Mouse (Mus musculus): ENCODE results near the gene Mfng. TPM values are rescaled to one million over a fixed set of nuclear protein-coding genes. Genes with fewer than 3 reads are reported as not detected.

Mfng gene
- polyA plus RNA-seq, 1 experiment: 97.5 TPM

DNA sequence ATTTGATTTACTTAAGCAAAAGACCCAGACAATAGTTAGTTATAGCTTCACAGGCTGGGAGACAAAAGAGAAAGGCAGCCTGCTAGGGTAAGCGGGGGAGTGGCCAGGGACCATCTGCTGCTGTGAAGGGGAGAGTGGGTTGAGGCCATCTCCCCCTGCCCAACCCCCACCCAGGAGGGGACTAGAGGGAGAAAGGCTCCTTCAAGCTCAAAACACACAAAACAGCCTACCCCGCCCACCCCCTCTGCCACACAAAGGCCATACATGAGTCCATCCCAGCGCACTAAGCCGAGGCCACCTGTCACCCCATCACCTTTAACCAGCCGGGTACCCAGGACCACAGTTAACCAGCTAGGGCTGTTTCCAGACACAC lies 2.3 kb downstream of the Mfng start:
- Histone ChIP-seq H3K4me1 (replicated peaks; ENCODE audit: control insufficient read depth, insufficient read depth, low read length) (peaks cover 29% of the 10 kb centered on the region), H3K4me3 (ENCODE audit: control insufficient read depth, insufficient read depth, low read length) (peak overlapping the region; percentile 59), H3K27ac (ENCODE audit: control insufficient read depth, insufficient read depth, low read length) (peak overlapping the region; percentile 81), H3K27me3 (ENCODE audit: control insufficient read depth, insufficient read depth, low read length) (no peaks in the 10 kb centered on the region), H3K36me3 (ENCODE audit: control insufficient read depth, insufficient read depth, low read length) (no peaks in the 10 kb centered on the region; the same call in 1 of the 2 replicates)
- DNase-seq: peak; percentile 49
- TF ChIP-seq CTCF (IDR thresholded peaks at IDR 0.05; ENCODE audit: borderline replicate concordance, control insufficient read depth, extremely low read depth, insufficient read depth, low read length, poor library complexity) (no peak), POLR2A (IDR thresholded peaks at IDR 0.05; ENCODE audit: control insufficient read depth, extremely low read depth, insufficient read depth, low read length, poor library complexity) (no peak)
- 15% methylated on average over 5 of the region's 5 CpGs for WGBS

GRCm38 (mm10) chr15:78770234-78770982 lies 2.9 kb downstream of the Mfng start:
- no peak for TF ChIP-seq CTCF (IDR thresholded peaks at IDR 0.05; ENCODE audit: borderline replicate concordance, control insufficient read depth, extremely low read depth, insufficient read depth, low read length, poor library complexity)
- no peak for TF ChIP-seq POLR2A (IDR thresholded peaks at IDR 0.05; ENCODE audit: control insufficient read depth, extremely low read depth, insufficient read depth, low read length, poor library complexity)
- DNase-seq: no peak
- H3K4me1 ChIP-seq (replicated peaks; ENCODE audit: control insufficient read depth, insufficient read depth, low read length): peaks cover 29% of the 10 kb centered on the region
- H3K27ac ChIP-seq (ENCODE audit: control insufficient read depth, insufficient read depth, low read length): peak overlapping the region; percentile 31; the same call in 1 of the 2 replicates
- no peak overlapping the region for H3K4me3 ChIP-seq (ENCODE audit: control insufficient read depth, insufficient read depth, low read length)
- H3K36me3 ChIP-seq (ENCODE audit: control insufficient read depth, insufficient read depth, low read length): no peaks in the 10 kb centered on the region; the same call in 1 of the 2 replicates
- H3K27me3 ChIP-seq (ENCODE audit: control insufficient read depth, insufficient read depth, low read length): no peaks in the 10 kb centered on the region
- WGBS: 56% methylated on average over 9 of the region's 9 CpGs

DNA sequence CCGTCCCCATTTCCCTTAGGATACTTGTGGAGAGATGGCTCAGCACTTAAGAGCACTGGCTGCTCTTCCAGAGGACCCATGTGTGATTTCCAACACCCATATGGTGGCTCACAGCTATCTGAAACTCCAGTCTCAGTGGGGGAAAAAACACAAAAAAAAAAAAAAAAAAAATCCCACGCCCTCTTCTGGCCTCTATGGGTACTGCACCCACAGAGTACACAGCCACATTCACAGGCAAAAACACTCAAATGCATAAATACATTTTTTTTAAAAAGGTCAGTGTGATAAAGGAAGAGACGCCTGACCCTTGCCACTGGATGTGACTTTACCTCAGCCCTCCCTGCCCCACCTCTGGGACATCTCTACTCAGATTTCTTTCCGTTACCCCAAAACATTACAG lies 4.2 kb downstream of the Mfng start:
- WGBS: 92% methylated on average over 4 of the region's 4 CpGs
- DNase-seq: no peak
- Histone ChIP-seq H3K27ac (ENCODE audit: control insufficient read depth, insufficient read depth, low read length) (no peak overlapping the region), H3K4me3 (ENCODE audit: control insufficient read depth, insufficient read depth, low read length) (no peak overlapping the region), H3K27me3 (ENCODE audit: control insufficient read depth, insufficient read depth, low read length) (no peaks in the 10 kb centered on the region), H3K4me1 (replicated peaks; ENCODE audit: control insufficient read depth, insufficient read depth, low read length) (peaks cover 29% of the 10 kb centered on the region), H3K36me3 (ENCODE audit: control insufficient read depth, insufficient read depth, low read length) (no peaks in the 10 kb centered on the region; the same call in 1 of the 2 replicates)
- TF ChIP-seq POLR2A (IDR thresholded peaks at IDR 0.05; ENCODE audit: control insufficient read depth, extremely low read depth, insufficient read depth, low read length, poor library complexity): no peak
- TF ChIP-seq CTCF (IDR thresholded peaks at IDR 0.05; ENCODE audit: borderline replicate concordance, control insufficient read depth, extremely low read depth, insufficient read depth, low read length, poor library complexity): no peak

GRCm38 (mm10) chr15:78763704-78764103 lies 9.6 kb downstream of the Mfng start:
- Histone ChIP-seq H3K36me3 (ENCODE audit: control insufficient read depth, insufficient read depth, low read length) (no peaks in the 10 kb centered on the region; the same call in 1 of the 2 replicates), H3K27ac (ENCODE audit: control insufficient read depth, insufficient read depth, low read length) (no peak overlapping the region), H3K27me3 (ENCODE audit: control insufficient read depth, insufficient read depth, low read length) (no peaks in the 10 kb centered on the region), H3K4me3 (ENCODE audit: control insufficient read depth, insufficient read depth, low read length) (no peak overlapping the region), H3K4me1 (replicated peaks; ENCODE audit: control insufficient read depth, insufficient read depth, low read length) (no peaks in the 10 kb centered on the region)
- 95% methylated on average over 5 of the region's 5 CpGs for WGBS
- TF ChIP-seq POLR2A (IDR thresholded peaks at IDR 0.05; ENCODE audit: control insufficient read depth, extremely low read depth, insufficient read depth, low read length, poor library complexity): no peak
- no peak for TF ChIP-seq CTCF (IDR thresholded peaks at IDR 0.05; ENCODE audit: borderline replicate concordance, control insufficient read depth, extremely low read depth, insufficient read depth, low read length, poor library complexity)
- no peak for DNase-seq

DNA sequence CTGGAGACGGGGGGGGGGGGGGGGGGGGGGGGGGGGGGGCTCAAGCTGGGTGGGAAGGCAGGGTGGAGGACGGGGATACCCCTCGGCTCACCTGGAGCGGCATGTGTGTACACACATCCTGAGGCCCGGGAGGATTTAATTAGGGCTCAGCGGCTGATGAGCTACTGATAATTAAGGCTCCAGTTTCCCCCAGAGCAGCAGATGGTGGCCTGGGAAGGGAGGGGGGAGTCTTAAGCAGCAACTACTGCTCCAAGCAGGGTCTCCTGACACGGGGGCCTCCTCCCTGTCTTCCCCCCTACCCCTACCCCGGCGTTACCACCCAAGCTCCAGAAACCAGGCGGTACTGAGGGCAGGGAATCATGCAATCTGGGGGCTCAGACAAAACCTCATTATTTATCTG lies 10.1 kb downstream of the Mfng start:
- Histone ChIP-seq H3K4me1 (replicated peaks; ENCODE audit: control insufficient read depth, insufficient read depth, low read length) (no peaks in the 10 kb centered on the region), H3K27ac (ENCODE audit: control insufficient read depth, insufficient read depth, low read length) (no peak overlapping the region), H3K4me3 (ENCODE audit: control insufficient read depth, insufficient read depth, low read length) (no peak overlapping the region), H3K27me3 (ENCODE audit: control insufficient read depth, insufficient read depth, low read length) (no peaks in the 10 kb centered on the region), H3K36me3 (ENCODE audit: control insufficient read depth, insufficient read depth, low read length) (no peaks in the 10 kb centered on the region; the same call in 1 of the 2 replicates)
- 92% methylated on average over 9 of the region's 10 CpGs for WGBS
- DNase-seq: no peak
- TF ChIP-seq POLR2A (IDR thresholded peaks at IDR 0.05; ENCODE audit: control insufficient read depth, extremely low read depth, insufficient read depth, low read length, poor library complexity) (no peak), CTCF (IDR thresholded peaks at IDR 0.05; ENCODE audit: borderline replicate concordance, control insufficient read depth, extremely low read depth, insufficient read depth, low read length, poor library complexity) (no peak)

GRCm38 (mm10) chr15:78761112-78761511 lies 12.2 kb downstream of the Mfng start:
- WGBS: 96% methylated on average over 13 of the region's 13 CpGs
- DNase-seq: no peak
- TF ChIP-seq POLR2A (IDR thresholded peaks at IDR 0.05; ENCODE audit: control insufficient read depth, extremely low read depth, insufficient read depth, low read length, poor library complexity) (no peak), CTCF (IDR thresholded peaks at IDR 0.05; ENCODE audit: borderline replicate concordance, control insufficient read depth, extremely low read depth, insufficient read depth, low read length, poor library complexity) (no peak)
- Histone ChIP-seq H3K36me3 (ENCODE audit: control insufficient read depth, insufficient read depth, low read length) (no peaks in the 10 kb centered on the region; the same call in 1 of the 2 replicates), H3K4me3 (ENCODE audit: control insufficient read depth, insufficient read depth, low read length) (no peak overlapping the region), H3K27ac (ENCODE audit: control insufficient read depth, insufficient read depth, low read length) (no peak overlapping the region), H3K4me1 (replicated peaks; ENCODE audit: control insufficient read depth, insufficient read depth, low read length) (no peaks in the 10 kb centered on the region), H3K27me3 (ENCODE audit: control insufficient read depth, insufficient read depth, low read length) (no peaks in the 10 kb centered on the region)
